8 mouse cellular contexts compared by ENCODE assay signal in the genomic region with DNA sequence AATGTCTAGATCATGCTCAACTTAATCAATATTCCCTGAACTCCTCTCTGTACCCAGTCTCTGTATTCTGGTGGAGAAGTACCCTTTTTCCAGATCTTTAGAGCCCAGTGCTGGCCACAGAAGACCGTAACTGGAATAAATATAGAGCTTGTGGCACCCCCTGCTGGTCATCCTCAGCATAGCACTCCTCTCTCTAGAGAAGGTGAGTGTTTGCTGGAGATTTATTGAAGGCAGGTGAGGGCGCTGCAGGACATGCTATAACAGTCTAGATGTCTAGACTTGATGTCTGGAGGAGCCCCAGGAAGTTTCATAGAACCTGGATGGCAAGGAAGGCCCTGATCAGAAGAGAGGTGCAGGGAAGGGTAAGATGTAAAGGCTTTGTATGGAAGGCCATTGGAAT. TPM values are rescaled to one million over a fixed set of nuclear protein-coding genes. Genes with fewer than 3 reads are reported as not detected.
DNase-seq lines count a peak whose midpoint lies in the region; ATAC-seq and TF ChIP-seq lines count a peak whose summit lies in the region.

No protein-coding gene starts in this region.

- no peak overlapping the region for H3K27ac ChIP-seq in midbrain, embryonic 10.5 days (replicated peaks)
- no peak overlapping the region for H3K27ac ChIP-seq in midbrain, embryonic 16.5 days (ENCODE audit: low read length)
- no peak overlapping the region for H3K27ac ChIP-seq in limb, embryonic 14.5 days (replicated peaks; ENCODE audit: low read depth, low read length)
- H3K27ac ChIP-seq in thymus, adult 2 months (ENCODE audit: control insufficient read depth, insufficient read depth, low read length): no peak overlapping the region

- H3K9ac ChIP-seq in midbrain, embryonic 16.5 days (ENCODE audit: low read depth, low read length): no peak overlapping the region
- H3K9ac ChIP-seq in limb, embryonic 14.5 days (ENCODE audit: low read depth, low read length, severe bottlenecking): no peak overlapping the region

- WGBS in midbrain, embryonic 10.5 days: 9% methylated on average over 2 of the region's 2 CpGs
- WGBS in midbrain, embryonic 16.5 days: 4% methylated on average over 2 of the region's 2 CpGs
- 4% methylated on average over 2 of the region's 2 CpGs for WGBS in limb, embryonic 14.5 days
- WGBS in thymus, adult 2 months: 6% methylated on average over 2 of the region's 2 CpGs

- peaks cover 32% of the 10 kb centered on the region for H3K4me1 ChIP-seq in midbrain, embryonic 10.5 days
- peaks cover 3% of the 10 kb centered on the region; the same call in 1 of the 2 replicates for H3K4me1 ChIP-seq in midbrain, embryonic 16.5 days (ENCODE audit: control insufficient read depth, insufficient read depth, low read length)
- peaks cover 5% of the 10 kb centered on the region; the same call in 1 of the 2 replicates for H3K4me1 ChIP-seq in limb, embryonic 14.5 days (ENCODE audit: control insufficient read depth, insufficient read depth, low read length)
- H3K4me1 ChIP-seq in thymus, adult 2 months (replicated peaks; ENCODE audit: control insufficient read depth, insufficient read depth, low read length): peaks cover 19% of the 10 kb centered on the region

- no peak for TF ChIP-seq CTCF in thymus, adult 2 months (IDR thresholded peaks at IDR 0.05; ENCODE audit: borderline replicate concordance, control insufficient read depth, extremely low read depth, insufficient read depth, low read length, poor library complexity)

- H3K4me3 ChIP-seq in midbrain, embryonic 10.5 days: no peak overlapping the region
- no peak overlapping the region for H3K4me3 ChIP-seq in midbrain, embryonic 16.5 days (ENCODE audit: low read depth, low read length)
- no peak overlapping the region for H3K4me3 ChIP-seq in limb, embryonic 14.5 days (replicated peaks; ENCODE audit: low read length)
- H3K4me3 ChIP-seq in thymus, adult 2 months (ENCODE audit: control insufficient read depth, insufficient read depth, low read length): no peak overlapping the region

- ATAC-seq in midbrain, embryonic 16.5 days: no peak
- no peak for ATAC-seq in limb, embryonic 14.5 days (ENCODE audit: low FRiP score, low read depth)

- H3K9me3 ChIP-seq in midbrain, embryonic 10.5 days (replicated peaks): no peaks in the 10 kb centered on the region
- no peaks in the 10 kb centered on the region for H3K9me3 ChIP-seq in midbrain, embryonic 16.5 days (replicated peaks; ENCODE audit: control insufficient read depth, low read length, poor library complexity, severe bottlenecking)
- no peaks in the 10 kb centered on the region for H3K9me3 ChIP-seq in limb, embryonic 14.5 days (ENCODE audit: control insufficient read depth, low read length)

- no peak overlapping the region for H3K4me2 ChIP-seq in midbrain, embryonic 16.5 days (ENCODE audit: low read length)
- H3K4me2 ChIP-seq in limb, embryonic 14.5 days (replicated peaks; ENCODE audit: low read depth, low read length, severe bottlenecking): no peak overlapping the region

- H3K27me3 ChIP-seq in midbrain, embryonic 10.5 days (ENCODE audit: low read depth, poor library complexity, severe bottlenecking): 0 out of 2 replicates have a peak, but pooled peaks cover 4% of the 10 kb centered on the region
- H3K27me3 ChIP-seq in midbrain, embryonic 16.5 days (ENCODE audit: control insufficient read depth, insufficient read depth, low read depth, low read length): no peaks in the 10 kb centered on the region
- H3K27me3 ChIP-seq in limb, embryonic 14.5 days (ENCODE audit: control insufficient read depth, insufficient read depth, low read length): no peaks in the 10 kb centered on the region
- H3K27me3 ChIP-seq in thymus, adult 2 months (ENCODE audit: control insufficient read depth, insufficient read depth, low read length): no peaks in the 10 kb centered on the region

- DNase-seq in midbrain, embryonic 10.5 days (ENCODE audit: low spot score): peak; percentile 83
- peak; percentile 93 for DNase-seq in cerebellum, adult 11 months
- DNase-seq in frontal cortex, postnatal 25 days (ENCODE audit: low spot score in 2 of 2): peak; percentile 89 to 94
- peak; percentile 91 to 98 for DNase-seq in kidney, adult 8-10 months
- DNase-seq in limb, embryonic 14.5 days (ENCODE audit: low spot score): peak; percentile 88
- DNase-seq in ovary, adult 18-20 months (ENCODE audit: low spot score): peak; percentile 62
- DNase-seq in thymus, adult 2 months: peak; percentile 92

- H3K36me3 ChIP-seq in midbrain, embryonic 10.5 days: no peaks in the 10 kb centered on the region
- H3K36me3 ChIP-seq in midbrain, embryonic 16.5 days (ENCODE audit: control insufficient read depth, insufficient read depth, low read length): no peaks in the 10 kb centered on the region
- H3K36me3 ChIP-seq in limb, embryonic 14.5 days (ENCODE audit: control insufficient read depth, insufficient read depth, low read length): no peaks in the 10 kb centered on the region
- H3K36me3 ChIP-seq in thymus, adult 2 months (ENCODE audit: control insufficient read depth, insufficient read depth, low read length): no peaks in the 10 kb centered on the region

- no peak for TF ChIP-seq POLR2A in limb, embryonic 14.5 days (IDR thresholded peaks at IDR 0.05; ENCODE audit: borderline replicate concordance, extremely low read depth, insufficient read depth, insufficient read length)
- no peak for TF ChIP-seq POLR2A in thymus, adult 2 months (IDR thresholded peaks at IDR 0.05; ENCODE audit: control insufficient read depth, extremely low read depth, insufficient read depth, low read length, poor library complexity)

RNA-seq across cellular contexts. Expression of a gene that starts 16.8 kb away (rescaled TPM):
- 41.5 and 57.6 TPM in 2 replicates for polyA plus RNA-seq in midbrain, embryonic 10.5 days (2016; fragmentation: Nextera tagmentation; extraction: Ambion mirVana)
- polyA plus RNA-seq in midbrain, embryonic 16.5 days (2015; fragmentation: Nextera tagmentation; extraction: Ambion mirVana): 69.8 and 77.9 TPM in 2 replicates
- 74.6 and 92.4 TPM in 2 replicates for polyA plus RNA-seq in limb, embryonic 14.5 days (2012; rRNA removed)
- polyA plus RNA-seq in limb, embryonic 14.5 days (2014; fragmentation: Nextera tagmentation; extraction: Ambion mirVana): 78.2 and 78.3 TPM in 2 replicates
- 104 and 134 TPM in 2 replicates for polyA plus RNA-seq in thymus, adult 2 months (2012; rRNA removed)

RNA-seq across cellular contexts. Expression of a gene that starts 38.7 kb away (rescaled TPM):
- polyA plus RNA-seq in midbrain, embryonic 10.5 days (2016; fragmentation: Nextera tagmentation; extraction: Ambion mirVana): 7.1 and 7.8 TPM in 2 replicates
- polyA plus RNA-seq in midbrain, embryonic 16.5 days (2015; fragmentation: Nextera tagmentation; extraction: Ambion mirVana): 25.0 and 28.4 TPM in 2 replicates
- 11.7 and 15.1 TPM in 2 replicates for polyA plus RNA-seq in limb, embryonic 14.5 days (2012; rRNA removed)
- 8.9 and 10.0 TPM in 2 replicates for polyA plus RNA-seq in limb, embryonic 14.5 days (2014; fragmentation: Nextera tagmentation; extraction: Ambion mirVana)
- 2.9 and 7.7 TPM in 2 replicates for polyA plus RNA-seq in thymus, adult 2 months (2012; rRNA removed)

RNA-seq across cellular contexts. Expression of a gene that starts 49.4 kb away (rescaled TPM):
- polyA plus RNA-seq in midbrain, embryonic 10.5 days (2016; fragmentation: Nextera tagmentation; extraction: Ambion mirVana): 1.3 and 1.6 TPM in 2 replicates
- 0.41 and 0.45 TPM in 2 replicates for polyA plus RNA-seq in midbrain, embryonic 16.5 days (2015; fragmentation: Nextera tagmentation; extraction: Ambion mirVana)
- polyA plus RNA-seq in limb, embryonic 14.5 days (2012; rRNA removed): 6.4 and 6.6 TPM in 2 replicates
- 5.1 and 5.9 TPM in 2 replicates for polyA plus RNA-seq in limb, embryonic 14.5 days (2014; fragmentation: Nextera tagmentation; extraction: Ambion mirVana)
- polyA plus RNA-seq in thymus, adult 2 months (2012; rRNA removed): 189 and 210 TPM in 2 replicates

Comparison
In these comparisons a context has a peak if more than half of its experiments do, and no peak if none do; other contexts are left out.
1. RNA of a gene that starts 49.4 kb away (polyA plus RNA-seq): 189 to 210 TPM in thymus, adult 2 months; 5.1 to 6.6 TPM in limb, embryonic 14.5 days, 1.3 to 1.6 TPM in midbrain, embryonic 10.5 days and 0.41 to 0.45 TPM in midbrain, embryonic 16.5 days; every median in the first group is over 10 times any median in the second.
2. Peak in every context shown above with its lines, with median percentiles within 50 percentile points of each other: DNase-seq.